Mouse (Mus musculus) stomach, embryonic 15.5 days (tissue): ENCODE data around the gene March6. TPM values are rescaled to one million over a fixed set of nuclear protein-coding genes. Genes with fewer than 3 reads are reported as not detected.

Experiments used
- ATAC-seq: fragments of 200-750 bp; cut with Nextera tagmentation; 2 replicates; pipeline ENCODE4 v1.8.0; 2017; ENCODE audit warnings: low read depth, moderate number of reproducible peaks, moderate TSS enrichment; ENCODE audit not compliant: insufficient read depth, low FRiP score
- H3K27ac ChIP-seq: fragments of 300-500 bp; sonication (generic); 2 replicates; pipeline ENCODE4 v1.5.1; 2015; ENCODE audit warnings: mild to moderate bottlenecking, inconsistent platforms
- H3K27me3 ChIP-seq: fragments of 300-500 bp; sonication (generic); replicated peaks from 2 replicates; pipeline ENCODE4 v1.6.1; 2015; ENCODE audit warnings: inconsistent platforms
- H3K36me3 ChIP-seq: fragments of 300-500 bp; sonication (generic); 2 replicates; pipeline ENCODE4 v1.6.1; 2015; ENCODE audit warnings: inconsistent platforms
- H3K4me1 ChIP-seq: fragments of 300-500 bp; sonication (generic); 2 replicates; pipeline ENCODE4 v1.6.1; 2015; ENCODE audit warnings: inconsistent platforms
- H3K4me2 ChIP-seq: fragments of 300-500 bp; sonication (generic); 2 replicates; pipeline ENCODE4 v1.6.1; 2015; ENCODE audit warnings: mild to moderate bottlenecking, inconsistent platforms
- H3K4me3 ChIP-seq: fragments of 300-500 bp; sonication (generic); replicated peaks from 2 replicates; pipeline ENCODE4 v1.5.1; 2015; ENCODE audit warnings: inconsistent platforms
- H3K9ac ChIP-seq: fragments of 300-500 bp; sonication (generic); 2 replicates; pipeline ENCODE4 v1.6.1; 2015; ENCODE audit warnings: inconsistent platforms
- H3K9me3 ChIP-seq: fragments of 300-500 bp; sonication (generic); 2 replicates; pipeline ENCODE4 v1.6.1; 2016; ENCODE audit warnings: inconsistent platforms
- WGBS: fragments of 180-500 bp; shearing (Covaris S2); methylation state at CpG from one replicate; pipeline ENCODE4 v1.1.7; 2015; 5-methylcytosine and 5-hydroxymethylcytosine counted together
- polyA plus RNA-seq: library from polyadenylated mRNA; unstranded; fragments of >200 nt; fragmentation: Nextera tagmentation; extraction: Ambion mirVana; gene quantifications from 2 replicates; pipeline ENCODE4 v1.2.1, GENCODE M21; 2015

The March6 gene
- polyA plus RNA-seq, 1 experiment from 2014 or later: 25.6 TPM

- no peak overlapping the region for H3K9ac ChIP-seq
- H3K4me2 ChIP-seq: no peak overlapping the region
- H3K27me3 ChIP-seq: no peaks in the 10 kb centered on the region
- H3K4me1 ChIP-seq: no peaks in the 10 kb centered on the region
- 95% methylated on average over 2 of the region's 2 CpGs for WGBS
- H3K36me3 ChIP-seq: peaks cover 38% of the 10 kb centered on the region
- no peak for ATAC-seq
- H3K27ac ChIP-seq: no peak overlapping the region
- H3K4me3 ChIP-seq: no peak overlapping the region
- H3K9me3 ChIP-seq: no peaks in the 10 kb centered on the region
These were observed 65.0 kb downstream of the March6 start for GRCm38 (mm10) chr15:31465806-31466205.

GRCm38 (mm10) chr15:31460571-31460970 is 70.3 kb downstream of the March6 start:
- 73% methylated on average over 2 of the region's 2 CpGs for WGBS

GRCm38 (mm10) chr15:31458081-31458480 is 72.8 kb downstream of the March6 start:
- no peak overlapping the region for H3K27ac ChIP-seq
- H3K36me3 ChIP-seq: peaks cover 47% of the 10 kb centered on the region
- H3K9ac ChIP-seq: no peak overlapping the region
- no peaks in the 10 kb centered on the region for H3K27me3 ChIP-seq
- H3K4me1 ChIP-seq: no peaks in the 10 kb centered on the region
- H3K4me3 ChIP-seq: no peak overlapping the region
- WGBS: 84% methylated on average over 7 of the region's 7 CpGs
- H3K9me3 ChIP-seq: no peaks in the 10 kb centered on the region
- ATAC-seq: no peak
- H3K4me2 ChIP-seq: no peak overlapping the region

More at GRCm38 (mm10) chr15:31460571-31460970, 70.3 kb downstream of the March6 start:
- no peak overlapping the region for H3K4me3 ChIP-seq
- H3K36me3 ChIP-seq: peaks cover 53% of the 10 kb centered on the region
- no peak overlapping the region for H3K9ac ChIP-seq
- H3K27me3 ChIP-seq: no peaks in the 10 kb centered on the region
- no peak for ATAC-seq
- H3K4me1 ChIP-seq: no peaks in the 10 kb centered on the region
- H3K9me3 ChIP-seq: no peaks in the 10 kb centered on the region
- no peak overlapping the region for H3K4me2 ChIP-seq
- H3K27ac ChIP-seq: no peak overlapping the region

GRCm38 (mm10) chr15:31456381-31456780 is 74.5 kb downstream of the March6 start:
- no peak for ATAC-seq
- WGBS: 87% methylated on average over 5 of the region's 5 CpGs
- H3K9me3 ChIP-seq: no peaks in the 10 kb centered on the region
- H3K27me3 ChIP-seq: no peaks in the 10 kb centered on the region
- H3K27ac ChIP-seq: no peak overlapping the region
- no peak overlapping the region for H3K9ac ChIP-seq
- no peak overlapping the region for H3K4me2 ChIP-seq
- peaks cover 34% of the 10 kb centered on the region for H3K36me3 ChIP-seq
- H3K4me1 ChIP-seq: 0 out of 2 replicates have a peak, but pooled peaks cover 4% of the 10 kb centered on the region
- H3K4me3 ChIP-seq: no peak overlapping the region

GRCm38 (mm10) chr15:31454861-31455295 is 76.0 kb downstream of the March6 start:
- Histone ChIP-seq H3K4me1 (0 out of 2 replicates have a peak, but pooled peaks cover 5% of the 10 kb centered on the region), H3K27ac (no peak overlapping the region), H3K9ac (no peak overlapping the region), H3K36me3 (peaks cover 24% of the 10 kb centered on the region), H3K9me3 (no peaks in the 10 kb centered on the region), H3K27me3 (no peaks in the 10 kb centered on the region), H3K4me2 (no peak overlapping the region), H3K4me3 (no peak overlapping the region)
- WGBS: 73% methylated on average over 7 of the region's 7 CpGs
- ATAC-seq: no peak

- Histone ChIP-seq H3K27ac (peak overlapping the region; percentile 76), H3K36me3 (peaks cover 19% of the 10 kb centered on the region; the same call in 1 of the 2 replicates), H3K9me3 (no peaks in the 10 kb centered on the region), H3K4me2 (peak overlapping the region; percentile 77), H3K27me3 (no peaks in the 10 kb centered on the region), H3K9ac (no peak overlapping the region), H3K4me1 (0 out of 2 replicates have a peak, but pooled peaks cover 9% of the 10 kb centered on the region), H3K4me3 (peak overlapping the region; percentile 59; the same call in 1 of the 2 replicates)
- 45% methylated on average over 10 of the region's 10 CpGs for WGBS
- ATAC-seq: no peak
These were observed 76.6 kb downstream of the March6 start for GRCm38 (mm10) chr15:31454096-31454860.

- Histone ChIP-seq H3K4me2 (peak within 1 kb of the TSS; percentile 77), H3K4me3 (peak within 1 kb of the TSS; percentile 59), H3K27ac (peak within 1 kb of the TSS; percentile 76), H3K4me1 (0 out of 2 replicates have a peak, but pooled peaks cover 9% of the 10 kb centered on the region), H3K27me3 (no peaks in the 10 kb centered on the region), H3K9me3 (no peaks in the 10 kb centered on the region), H3K36me3 (0 out of 2 replicates have a peak, but pooled peaks cover 11% of the 10 kb centered on the region), H3K9ac (peak within 1 kb of the TSS; percentile 52; the same call in 1 of the 2 replicates)
- peak; percentile 91 for ATAC-seq
- under 1% methylated on average over 54 of the region's 57 CpGs for WGBS
These were observed 77.5 kb downstream of the March6 start, which contains the start of gene Ropn1l for GRCm38 (mm10) chr15:31453098-31453916. TSS of gene Ropn1l (minus strand) at chr15:31453737.

- Histone ChIP-seq H3K9ac (no peak overlapping the region), H3K4me2 (peak overlapping the region; percentile 77), H3K36me3 (0 out of 2 replicates have a peak, but pooled peaks cover 4% of the 10 kb centered on the region), H3K4me1 (0 out of 2 replicates have a peak, but pooled peaks cover 9% of the 10 kb centered on the region), H3K9me3 (no peaks in the 10 kb centered on the region), H3K4me3 (peak overlapping the region; percentile 59), H3K27ac (no peak overlapping the region), H3K27me3 (no peaks in the 10 kb centered on the region)
- WGBS: 40% methylated on average over 18 of the region's 18 CpGs
- no peak for ATAC-seq
These were observed 78.3 kb downstream of the March6 start for GRCm38 (mm10) chr15:31452336-31453097.

- Histone ChIP-seq H3K4me2 (no peak overlapping the region), H3K9ac (no peak overlapping the region), H3K36me3 (no peaks in the 10 kb centered on the region), H3K27me3 (no peaks in the 10 kb centered on the region), H3K4me1 (0 out of 2 replicates have a peak, but pooled peaks cover 9% of the 10 kb centered on the region), H3K27ac (no peak overlapping the region), H3K9me3 (no peaks in the 10 kb centered on the region), H3K4me3 (no peak overlapping the region)
- WGBS: 9% methylated on average over 2 of the region's 2 CpGs
- ATAC-seq: no peak
These were observed 81.1 kb downstream of the March6 start for GRCm38 (mm10) chr15:31449772-31450171.

- no peaks in the 10 kb centered on the region for H3K9me3 ChIP-seq
- no peak overlapping the region for H3K4me2 ChIP-seq
- 53% methylated on average over 7 of the region's 7 CpGs for WGBS
- H3K27me3 ChIP-seq: no peaks in the 10 kb centered on the region
- H3K4me1 ChIP-seq: 0 out of 2 replicates have a peak, but pooled peaks cover 5% of the 10 kb centered on the region
- no peak overlapping the region for H3K9ac ChIP-seq
- H3K27ac ChIP-seq: no peak overlapping the region
- ATAC-seq: no peak
- no peak overlapping the region for H3K4me3 ChIP-seq
- H3K36me3 ChIP-seq: no peaks in the 10 kb centered on the region
These were observed 83.7 kb downstream of the March6 start for GRCm38 (mm10) chr15:31447121-31447520.

- no peaks in the 10 kb centered on the region for H3K9me3 ChIP-seq
- H3K4me2 ChIP-seq: no peak overlapping the region
- no peak overlapping the region for H3K9ac ChIP-seq
- H3K27me3 ChIP-seq: no peaks in the 10 kb centered on the region
- no peak overlapping the region for H3K4me3 ChIP-seq
- ATAC-seq: no peak
- 91% methylated on average over 4 of the region's 4 CpGs for WGBS
- no peak overlapping the region for H3K27ac ChIP-seq
- H3K36me3 ChIP-seq: no peaks in the 10 kb centered on the region
- H3K4me1 ChIP-seq: no peaks in the 10 kb centered on the region
These were observed 88.2 kb downstream of the March6 start for GRCm38 (mm10) chr15:31442698-31443097.
